Mouse (Mus musculus) thymus, adult 2 months (tissue): ENCODE results near the gene Pip4k2c.

Source experiments
- CTCF ChIP-seq: fragments of 200-500 bp; IDR thresholded peaks from 2 replicates; pipeline ENCODE4 v1.5.1; 2012; ENCODE audit warnings: mild to moderate bottlenecking, control low read depth, low read length, moderate library complexity, borderline replicate concordance; ENCODE audit not compliant: control insufficient read depth, poor library complexity, insufficient read depth; ENCODE audit errors: extremely low read depth
- POLR2A ChIP-seq: fragments of 200-500 bp; IDR thresholded peaks from 2 replicates; pipeline ENCODE4 v1.6.1; 2012; ENCODE audit warnings: mild to moderate bottlenecking, low read length, control low read depth, moderate library complexity; ENCODE audit not compliant: control insufficient read depth, poor library complexity, insufficient read depth; ENCODE audit errors: extremely low read depth

DNA sequence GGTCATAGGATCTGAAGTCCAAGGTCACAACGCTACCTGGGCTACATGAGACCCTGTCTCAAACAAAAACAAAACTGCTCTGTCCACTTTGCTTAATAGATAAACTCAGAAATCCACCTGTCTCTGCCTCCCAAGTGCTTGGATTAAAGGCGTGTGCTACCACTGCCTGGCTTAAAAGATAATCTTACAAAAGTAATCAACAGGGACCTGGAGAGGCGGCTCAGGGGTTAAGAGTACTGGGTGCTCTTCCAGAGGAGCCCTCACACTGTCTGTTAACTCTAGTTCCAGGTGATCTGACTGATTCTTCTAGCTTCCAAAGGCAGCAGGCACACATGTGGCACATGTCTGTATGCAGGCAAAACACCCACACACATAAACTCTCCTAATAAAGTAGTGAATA is 8.3 kb downstream of the Pip4k2c start:
- TF ChIP-seq POLR2A = no peak
- TF ChIP-seq CTCF = no peak
